Mouse (Mus musculus) forelimb bud, embryonic 11.5 days (tissue): Measurements from ENCODE around the gene Rad54l.

Experiments
- DNase-seq: peaks from one replicate; pipeline ENCODE4 v3.0.0-alpha.2; 2012; ENCODE audit warnings: low read depth, low spot score

The Rad54l gene

GRCm38 (mm10) chr4:116141736-116142135 lies 18.2 kb upstream of the Rad54l start:
- DNase-seq: no peak

- no peak for DNase-seq
Observed at GRCm38 (mm10) chr4:116140801-116141574, 17.5 kb upstream of the Rad54l start.

- no peak for DNase-seq
Observed at GRCm38 (mm10) chr4:116137421-116137996, 14.0 kb upstream of the Rad54l start.

- DNase-seq: peak; percentile 49
Observed at GRCm38 (mm10) chr4:116134990-116135389, 11.5 kb upstream of the Rad54l start.

- no peak for DNase-seq
Observed at GRCm38 (mm10) chr4:116133126-116133525, 9.6 kb upstream of the Rad54l start.

GRCm38 (mm10) chr4:116127956-116128355 lies 4.5 kb upstream of the Rad54l start:
- no peak for DNase-seq

- DNase-seq: no peak
Observed at GRCm38 (mm10) chr4:116125803-116126386, 2.4 kb upstream of the Rad54l start.

- DNase-seq: no peak
Observed at GRCm38 (mm10) chr4:116122762-116123161, 728 bp downstream of the Rad54l start.

- DNase-seq: no peak
Observed at GRCm38 (mm10) chr4:116111486-116111885, 12.0 kb downstream of the Rad54l start.

- DNase-seq: no peak
Observed at GRCm38 (mm10) chr4:116110695-116111094, 12.8 kb downstream of the Rad54l start.

- no peak for DNase-seq
Observed at GRCm38 (mm10) chr4:116105278-116105677, 18.2 kb downstream of the Rad54l start.

GRCm38 (mm10) chr4:116100959-116101358 lies 22.5 kb downstream of the Rad54l start:
- no peak for DNase-seq

- no peak for DNase-seq
Observed at GRCm38 (mm10) chr4:116097211-116097610, 26.3 kb downstream of the Rad54l start.

GRCm38 (mm10) chr4:116096291-116096690 lies 27.2 kb downstream of the Rad54l start:
- no peak for DNase-seq

- no peak for DNase-seq
Observed at GRCm38 (mm10) chr4:116088510-116089249, 34.8 kb downstream of the Rad54l start.

GRCm38 (mm10) chr4:116077240-116078095 lies 46.0 kb downstream of the Rad54l start:
- DNase-seq: no peak

GRCm38 (mm10) chr4:116076369-116077231 lies 46.9 kb downstream of the Rad54l start:
- DNase-seq: peak; percentile 21

GRCm38 (mm10) chr4:116075631-116076368 lies 47.7 kb downstream of the Rad54l start:
- DNase-seq: peak; percentile 54

- DNase-seq: peak; percentile 97
Observed at GRCm38 (mm10) chr4:116074861-116075620, 48.4 kb downstream of the Rad54l start, which contains the start of the genes Uqcrh and Lrrc41. Uqcrh (minus strand) TSS chr4:116075071. Lrrc41 (plus strand) TSS chr4:116075269.
